Mouse (Mus musculus): ENCODE measurements around the gene Ldb3. TPM values are rescaled to one million over a fixed set of nuclear protein-coding genes. Genes with fewer than 3 reads are reported as not detected.
A peak's percentile ranks its signal among the peaks of the same experiment; 100 is the strongest.

Gene Ldb3
- polyA plus RNA-seq, 1 experiment from 2014 or later = 0.31 TPM

- peak within 1 kb of the TSS; percentile 100 for H3K9ac ChIP-seq (ENCODE audit: low read depth, low read length)
- H3K4me2 ChIP-seq (replicated peaks; ENCODE audit: low read depth, low read length) = peak within 1 kb of the TSS; percentile 58
- peak within 1 kb of the TSS; percentile 97 for H3K27ac ChIP-seq (ENCODE audit: low read depth, low read length)
- H3K27me3 ChIP-seq (ENCODE audit: control insufficient read depth, insufficient read depth, low read length) = no peaks in the 10 kb centered on the region
- peak within 1 kb of the TSS; percentile 94 for H3K4me3 ChIP-seq (ENCODE audit: low read length)
- 10% methylated on average over 15 of the region's 15 CpGs for WGBS
- H3K4me1 ChIP-seq (ENCODE audit: control insufficient read depth, insufficient read depth, low read length) = peaks cover 13% of the 10 kb centered on the region; the same call in 1 of the 2 replicates
- no peak for ATAC-seq (ENCODE audit: low FRiP score, low TSS enrichment)
- no peaks in the 10 kb centered on the region for H3K9me3 ChIP-seq (ENCODE audit: control insufficient read depth, low read length)
- no peaks in the 10 kb centered on the region for H3K36me3 ChIP-seq (ENCODE audit: control insufficient read depth, insufficient read depth, low read length)
Measured at GRCm38 (mm10) chr14:34503325-34503647, 85.2 kb downstream of the Ldb3 start, which contains the start of gene Bmpr1a. Bmpr1a (minus strand) TSS chr14:34503341.

GRCm38 (mm10) chr14:34502475-34503324 is 85.8 kb downstream of the Ldb3 start:
- peak overlapping the region; percentile 100 for H3K9ac ChIP-seq (ENCODE audit: low read depth, low read length)
- no peaks in the 10 kb centered on the region for H3K27me3 ChIP-seq (ENCODE audit: control insufficient read depth, insufficient read depth, low read length)
- no peaks in the 10 kb centered on the region for H3K36me3 ChIP-seq (ENCODE audit: control insufficient read depth, insufficient read depth, low read length)
- H3K4me1 ChIP-seq (ENCODE audit: control insufficient read depth, insufficient read depth, low read length) = peaks cover 10% of the 10 kb centered on the region; the same call in 1 of the 2 replicates
- H3K27ac ChIP-seq (ENCODE audit: low read depth, low read length) = peak overlapping the region; percentile 97
- H3K4me2 ChIP-seq (replicated peaks; ENCODE audit: low read depth, low read length) = peak overlapping the region; percentile 58
- peak overlapping the region; percentile 94 for H3K4me3 ChIP-seq (ENCODE audit: low read length)
- ATAC-seq (ENCODE audit: low FRiP score, low TSS enrichment) = peak; percentile 91
- H3K9me3 ChIP-seq (ENCODE audit: control insufficient read depth, low read length) = no peaks in the 10 kb centered on the region
- under 1% methylated on average over 69 of the region's 115 CpGs for WGBS

GRCm38 (mm10) chr14:34501804-34502474 is 86.5 kb downstream of the Ldb3 start:
- H3K4me3 ChIP-seq (ENCODE audit: low read length) = peak overlapping the region; percentile 94
- H3K4me2 ChIP-seq (replicated peaks; ENCODE audit: low read depth, low read length) = peak overlapping the region; percentile 58
- 1% methylated on average over 69 of the region's 77 CpGs for whole genome bisulfite sequencing
- peak overlapping the region; percentile 100 for H3K9ac ChIP-seq (ENCODE audit: low read depth, low read length)
- peaks cover 10% of the 10 kb centered on the region; the same call in 1 of the 2 replicates for H3K4me1 ChIP-seq (ENCODE audit: control insufficient read depth, insufficient read depth, low read length)
- H3K9me3 ChIP-seq (ENCODE audit: control insufficient read depth, low read length) = no peaks in the 10 kb centered on the region
- no peaks in the 10 kb centered on the region for H3K36me3 ChIP-seq (ENCODE audit: control insufficient read depth, insufficient read depth, low read length)
- H3K27me3 ChIP-seq (ENCODE audit: control insufficient read depth, insufficient read depth, low read length) = no peaks in the 10 kb centered on the region
- peak overlapping the region; percentile 97 for H3K27ac ChIP-seq (ENCODE audit: low read depth, low read length)
- ATAC-seq (ENCODE audit: low FRiP score, low TSS enrichment) = peak; percentile 45

DNA sequence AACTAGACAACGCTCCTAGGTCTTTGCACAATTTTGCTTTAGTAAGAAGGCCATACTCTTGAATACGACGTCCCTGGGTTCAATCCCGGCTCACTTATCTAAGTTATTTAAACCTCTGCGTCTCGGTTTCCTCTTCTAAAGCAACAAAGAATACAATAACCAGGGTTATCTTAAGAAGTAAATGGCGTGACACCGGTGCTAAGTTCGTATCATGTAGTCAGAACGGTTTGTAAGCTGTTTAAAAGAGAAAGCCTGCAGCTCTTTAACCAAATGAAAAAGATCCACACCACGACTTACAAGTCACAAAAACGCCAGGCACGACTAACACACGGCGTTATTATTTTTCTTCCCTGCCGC is 87.1 kb downstream of the Ldb3 start:
- no peaks in the 10 kb centered on the region for H3K9me3 ChIP-seq (ENCODE audit: control insufficient read depth, low read length)
- ATAC-seq (ENCODE audit: low FRiP score, low TSS enrichment) = no peak
- H3K4me3 ChIP-seq (ENCODE audit: low read length) = peak overlapping the region; percentile 94
- H3K27me3 ChIP-seq (ENCODE audit: control insufficient read depth, insufficient read depth, low read length) = no peaks in the 10 kb centered on the region
- H3K4me1 ChIP-seq (ENCODE audit: control insufficient read depth, insufficient read depth, low read length) = peaks cover 10% of the 10 kb centered on the region; the same call in 1 of the 2 replicates
- 0% methylated on average over 16 of the region's 16 CpGs for WGBS
- H3K36me3 ChIP-seq (ENCODE audit: control insufficient read depth, insufficient read depth, low read length) = no peaks in the 10 kb centered on the region
- H3K9ac ChIP-seq (ENCODE audit: low read depth, low read length) = peak overlapping the region; percentile 100
- H3K27ac ChIP-seq (ENCODE audit: low read depth, low read length) = peak overlapping the region; percentile 97
- peak overlapping the region; percentile 58 for H3K4me2 ChIP-seq (replicated peaks; ENCODE audit: low read depth, low read length)

DNA sequence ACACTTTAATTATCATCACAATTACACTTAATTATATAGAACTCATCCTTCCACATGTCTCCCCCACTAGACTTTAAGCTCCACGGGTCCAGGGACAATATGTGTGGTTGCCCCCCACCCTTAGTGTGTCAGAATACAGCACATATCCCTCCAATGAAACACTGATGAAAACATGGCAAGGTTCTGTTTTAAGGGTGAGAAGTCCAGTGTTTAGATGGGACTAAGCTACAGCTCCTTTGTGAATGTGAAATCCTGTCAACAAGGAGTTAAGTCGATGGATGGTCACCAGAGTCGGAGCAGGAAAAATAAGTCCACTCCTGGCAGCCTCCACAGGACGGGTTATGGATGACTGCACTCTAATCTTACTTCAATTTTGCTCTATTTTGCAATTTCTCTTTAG is 88.2 kb downstream of the Ldb3 start:
- Histone ChIP-seq H3K36me3 (ENCODE audit: control insufficient read depth, insufficient read depth, low read length) (no peaks in the 10 kb centered on the region), H3K9ac (ENCODE audit: low read depth, low read length) (no peak overlapping the region; the same call in 1 of the 2 replicates), H3K27me3 (ENCODE audit: control insufficient read depth, insufficient read depth, low read length) (no peaks in the 10 kb centered on the region), H3K4me2 (replicated peaks; ENCODE audit: low read depth, low read length) (peak overlapping the region; percentile 58), H3K27ac (ENCODE audit: low read depth, low read length) (no peak overlapping the region), H3K4me3 (ENCODE audit: low read length) (peak overlapping the region; percentile 94; the same call in 1 of the 2 replicates), H3K4me1 (ENCODE audit: control insufficient read depth, insufficient read depth, low read length) (peaks cover 10% of the 10 kb centered on the region; the same call in 1 of the 2 replicates), H3K9me3 (ENCODE audit: control insufficient read depth, low read length) (no peaks in the 10 kb centered on the region)
- ATAC-seq (ENCODE audit: low FRiP score, low TSS enrichment) = no peak
- WGBS = 4% methylated on average over 4 of the region's 4 CpGs

GRCm38 (mm10) chr14:34499664-34500063 is 88.8 kb downstream of the Ldb3 start:
- H3K36me3 ChIP-seq (ENCODE audit: control insufficient read depth, insufficient read depth, low read length) = no peaks in the 10 kb centered on the region
- H3K9ac ChIP-seq (ENCODE audit: low read depth, low read length) = no peak overlapping the region
- H3K9me3 ChIP-seq (ENCODE audit: control insufficient read depth, low read length) = no peaks in the 10 kb centered on the region
- H3K4me1 ChIP-seq (ENCODE audit: control insufficient read depth, insufficient read depth, low read length) = peaks cover 10% of the 10 kb centered on the region; the same call in 1 of the 2 replicates
- H3K27ac ChIP-seq (ENCODE audit: low read depth, low read length) = no peak overlapping the region
- ATAC-seq (ENCODE audit: low FRiP score, low TSS enrichment) = no peak
- WGBS = 61% methylated on average over 4 of the region's 4 CpGs
- H3K4me3 ChIP-seq (ENCODE audit: low read length) = peak overlapping the region; percentile 94; the same call in 1 of the 2 replicates
- H3K27me3 ChIP-seq (ENCODE audit: control insufficient read depth, insufficient read depth, low read length) = no peaks in the 10 kb centered on the region
- peak overlapping the region; percentile 58 for H3K4me2 ChIP-seq (replicated peaks; ENCODE audit: low read depth, low read length)

DNA sequence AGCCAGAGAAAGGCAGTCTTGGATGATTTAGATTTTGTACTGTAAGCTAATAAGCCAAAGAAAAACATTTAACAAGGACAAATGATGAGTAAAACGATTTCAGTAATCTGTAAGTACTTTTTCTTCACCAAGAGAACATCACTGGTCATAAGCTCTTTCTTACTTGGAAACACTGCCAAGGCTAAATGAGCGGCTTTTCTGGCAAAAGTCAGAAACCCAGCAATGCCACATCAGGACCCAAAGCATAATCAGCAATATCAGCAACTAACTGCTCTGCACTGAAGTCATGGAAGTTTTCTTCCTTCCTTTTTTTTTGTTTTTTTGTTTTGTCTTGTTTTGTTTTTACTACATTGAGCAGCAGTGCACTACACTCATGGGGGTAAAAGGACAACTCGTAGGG is 91.1 kb downstream of the Ldb3 start:
- H3K9me3 ChIP-seq (ENCODE audit: control insufficient read depth, low read length) = no peaks in the 10 kb centered on the region
- H3K9ac ChIP-seq (ENCODE audit: low read depth, low read length) = no peak overlapping the region
- no peak for ATAC-seq (ENCODE audit: low FRiP score, low TSS enrichment)
- H3K4me2 ChIP-seq (replicated peaks; ENCODE audit: low read depth, low read length) = no peak overlapping the region
- no peak overlapping the region for H3K27ac ChIP-seq (ENCODE audit: low read depth, low read length)
- no peak overlapping the region for H3K4me3 ChIP-seq (ENCODE audit: low read length)
- no peaks in the 10 kb centered on the region for H3K27me3 ChIP-seq (ENCODE audit: control insufficient read depth, insufficient read depth, low read length)
- WGBS = 67% methylated on average over 3 of the region's 3 CpGs
- H3K36me3 ChIP-seq (ENCODE audit: control insufficient read depth, insufficient read depth, low read length) = no peaks in the 10 kb centered on the region
- peaks cover 10% of the 10 kb centered on the region; the same call in 1 of the 2 replicates for H3K4me1 ChIP-seq (ENCODE audit: control insufficient read depth, insufficient read depth, low read length)

- Histone ChIP-seq H3K9ac (ENCODE audit: low read depth, low read length) (no peak overlapping the region), H3K4me3 (ENCODE audit: low read length) (no peak overlapping the region), H3K27me3 (ENCODE audit: control insufficient read depth, insufficient read depth, low read length) (no peaks in the 10 kb centered on the region), H3K36me3 (ENCODE audit: control insufficient read depth, insufficient read depth, low read length) (no peaks in the 10 kb centered on the region), H3K4me2 (replicated peaks; ENCODE audit: low read depth, low read length) (no peak overlapping the region), H3K9me3 (ENCODE audit: control insufficient read depth, low read length) (no peaks in the 10 kb centered on the region), H3K27ac (ENCODE audit: low read depth, low read length) (no peak overlapping the region), H3K4me1 (ENCODE audit: control insufficient read depth, insufficient read depth, low read length) (peaks cover 10% of the 10 kb centered on the region; the same call in 1 of the 2 replicates)
- 85% methylated on average over 3 of the region's 3 CpGs for WGBS
- no peak for ATAC-seq (ENCODE audit: low FRiP score, low TSS enrichment)
Measured at GRCm38 (mm10) chr14:34493682-34494081, 94.8 kb downstream of the Ldb3 start.

DNA sequence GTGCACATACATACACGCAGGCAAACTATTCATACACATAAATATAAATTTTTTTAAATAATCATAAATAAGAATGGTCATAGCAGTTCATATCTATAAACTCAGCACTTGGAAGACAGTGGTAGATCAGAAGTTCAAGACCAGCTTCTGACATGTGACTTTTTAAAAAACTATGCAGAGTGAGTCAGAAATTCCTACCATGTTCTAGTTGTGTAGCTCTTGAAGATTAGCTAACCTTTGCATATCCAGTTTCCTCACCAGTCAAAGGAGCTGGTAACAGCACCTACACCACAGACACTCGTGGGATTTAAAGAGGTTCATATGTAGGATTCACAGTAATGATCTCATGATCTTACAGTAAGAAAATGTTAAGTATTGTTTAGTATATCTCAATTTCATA is 95.8 kb downstream of the Ldb3 start:
- Histone ChIP-seq H3K27ac (ENCODE audit: low read depth, low read length) (no peak overlapping the region), H3K9me3 (ENCODE audit: control insufficient read depth, low read length) (no peaks in the 10 kb centered on the region), H3K36me3 (ENCODE audit: control insufficient read depth, insufficient read depth, low read length) (no peaks in the 10 kb centered on the region), H3K4me2 (replicated peaks; ENCODE audit: low read depth, low read length) (no peak overlapping the region), H3K4me3 (ENCODE audit: low read length) (no peak overlapping the region), H3K4me1 (ENCODE audit: control insufficient read depth, insufficient read depth, low read length) (peaks cover 11% of the 10 kb centered on the region; the same call in 1 of the 2 replicates), H3K27me3 (ENCODE audit: control insufficient read depth, insufficient read depth, low read length) (no peaks in the 10 kb centered on the region), H3K9ac (ENCODE audit: low read depth, low read length) (no peak overlapping the region)
- no peak for ATAC-seq (ENCODE audit: low FRiP score, low TSS enrichment)
- 85% methylated on average over 2 of the region's 2 CpGs for WGBS
